Mouse (Mus musculus) right cerebral cortex, postnatal 14 days (tissue): Measurements from ENCODE around the gene Rab26.

Source experiments
- DNase-seq: peaks from one replicate; pipeline ENCODE4 v3.0.0; 2022

Gene Rab26

DNA sequence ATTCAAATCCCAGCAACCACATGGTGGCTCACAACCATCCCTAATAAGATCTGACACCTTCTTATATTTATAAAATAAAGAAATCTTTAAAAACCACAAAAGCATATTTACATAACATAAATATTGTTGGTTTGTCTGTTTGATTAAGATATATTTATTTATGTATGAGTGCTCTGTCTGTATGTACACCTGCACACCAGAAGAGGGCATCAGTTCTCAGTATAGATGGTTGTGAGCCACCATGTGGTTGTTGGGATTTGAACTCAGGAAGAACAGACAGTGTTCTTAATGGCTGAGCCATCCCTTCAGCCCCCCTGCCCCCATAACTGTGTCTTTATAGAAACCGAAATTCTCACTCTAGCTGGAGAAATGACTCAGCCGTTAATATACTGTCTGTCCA is 11.2 kb upstream of the Rab26 start:
- DNase-seq: no peak

DNA sequence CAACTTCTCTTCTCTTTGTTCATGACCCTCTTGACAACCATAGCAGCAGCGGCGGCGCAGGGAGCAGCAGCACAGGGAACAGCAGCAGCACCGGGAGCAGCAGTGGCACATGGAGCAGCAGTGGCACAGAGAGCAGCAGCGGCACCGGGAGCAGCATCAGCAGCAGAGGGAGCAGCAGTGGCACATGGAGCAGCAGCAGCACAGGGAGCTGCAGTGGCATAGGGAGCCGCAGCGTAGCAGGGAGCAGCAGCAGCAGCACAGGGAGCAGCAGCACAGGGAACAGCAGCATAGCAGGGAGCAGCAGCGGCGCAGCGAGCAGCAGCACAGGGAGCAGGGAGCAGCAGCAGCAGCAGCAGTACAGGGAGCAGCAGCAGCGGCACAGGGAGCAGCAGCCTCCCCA is 10.6 kb upstream of the Rab26 start:
- no peak for DNase-seq

DNA sequence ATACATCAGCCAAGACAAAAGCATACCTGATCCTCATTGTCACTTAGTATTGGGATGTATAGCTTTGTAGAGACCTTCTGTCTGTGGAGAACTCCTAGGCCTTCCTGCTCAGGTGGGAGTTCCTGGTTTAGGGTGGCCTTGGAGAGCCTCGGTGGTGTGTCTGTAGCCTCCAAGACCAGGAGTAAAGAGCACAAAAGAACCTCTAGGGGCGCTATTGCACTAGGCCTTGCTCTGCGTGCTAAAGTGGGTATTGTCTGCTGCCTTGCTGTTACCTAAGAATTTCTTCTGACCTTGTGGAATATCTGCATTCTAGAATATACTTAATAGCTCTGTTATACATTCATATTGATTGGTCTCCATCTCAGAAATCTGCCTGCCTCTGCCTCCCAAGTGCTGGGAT is 6.4 kb upstream of the Rab26 start:
- no peak for DNase-seq

DNA sequence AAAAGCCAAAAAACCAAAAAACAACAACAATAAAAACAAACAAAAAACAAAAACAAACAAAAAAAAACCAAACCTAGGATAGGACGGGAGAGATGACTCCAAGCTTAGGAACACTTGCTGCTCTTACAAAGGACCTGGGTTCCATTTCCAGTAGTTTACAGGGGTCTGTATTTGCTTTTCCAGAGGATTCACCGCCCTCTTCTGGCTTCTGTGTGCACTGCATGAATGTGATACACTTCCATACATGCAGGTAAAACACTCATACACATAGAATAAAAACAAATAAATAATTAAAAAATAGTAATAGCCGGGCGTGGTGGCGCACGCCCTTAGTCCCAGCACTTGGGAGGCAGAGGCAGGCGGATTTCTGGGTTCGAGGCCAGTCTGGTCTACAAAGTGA is 4.9 kb upstream of the Rab26 start:
- DNase-seq: peak; percentile 62

DNA sequence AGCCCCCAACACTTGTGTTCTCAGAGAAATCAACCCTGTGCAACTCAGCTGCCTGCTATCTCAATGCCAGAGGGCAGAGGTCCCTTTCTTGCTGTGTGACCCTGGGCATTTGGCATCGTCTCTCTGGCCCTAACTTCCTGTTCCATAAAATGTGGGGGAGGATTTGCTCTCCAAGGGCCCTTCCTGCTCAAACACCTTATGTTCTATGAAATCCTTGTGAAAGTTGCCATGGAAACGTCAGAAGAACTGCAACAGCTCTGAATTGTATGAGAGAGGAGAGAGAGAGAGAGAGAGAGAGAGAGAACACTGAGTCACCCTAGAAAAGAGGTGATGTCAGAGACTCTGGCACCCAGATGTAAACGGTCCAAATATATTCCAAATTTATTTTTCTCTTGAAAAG is 3.5 kb upstream of the Rab26 start:
- no peak for DNase-seq

DNA sequence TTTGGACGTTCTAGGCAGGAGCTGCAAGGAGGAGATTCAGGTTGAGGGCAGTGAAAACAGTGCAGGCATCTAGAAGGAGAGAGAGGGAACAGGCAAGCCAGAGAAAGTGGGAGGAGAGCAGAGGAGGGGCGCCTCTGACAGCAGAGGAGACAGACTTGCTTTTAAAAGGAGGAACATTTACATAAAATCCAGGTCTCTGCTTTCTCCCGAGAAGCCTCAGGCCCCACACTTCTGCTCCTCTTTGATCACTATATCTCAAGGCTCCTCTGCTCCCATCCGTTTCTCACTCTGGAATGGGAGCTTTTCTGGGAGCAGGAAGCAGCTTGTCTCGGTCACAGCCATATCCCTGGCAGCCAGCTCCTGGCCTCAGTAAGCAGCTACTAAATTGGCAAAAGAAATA is 1.3 kb upstream of the Rab26 start:
- DNase-seq: no peak

DNA sequence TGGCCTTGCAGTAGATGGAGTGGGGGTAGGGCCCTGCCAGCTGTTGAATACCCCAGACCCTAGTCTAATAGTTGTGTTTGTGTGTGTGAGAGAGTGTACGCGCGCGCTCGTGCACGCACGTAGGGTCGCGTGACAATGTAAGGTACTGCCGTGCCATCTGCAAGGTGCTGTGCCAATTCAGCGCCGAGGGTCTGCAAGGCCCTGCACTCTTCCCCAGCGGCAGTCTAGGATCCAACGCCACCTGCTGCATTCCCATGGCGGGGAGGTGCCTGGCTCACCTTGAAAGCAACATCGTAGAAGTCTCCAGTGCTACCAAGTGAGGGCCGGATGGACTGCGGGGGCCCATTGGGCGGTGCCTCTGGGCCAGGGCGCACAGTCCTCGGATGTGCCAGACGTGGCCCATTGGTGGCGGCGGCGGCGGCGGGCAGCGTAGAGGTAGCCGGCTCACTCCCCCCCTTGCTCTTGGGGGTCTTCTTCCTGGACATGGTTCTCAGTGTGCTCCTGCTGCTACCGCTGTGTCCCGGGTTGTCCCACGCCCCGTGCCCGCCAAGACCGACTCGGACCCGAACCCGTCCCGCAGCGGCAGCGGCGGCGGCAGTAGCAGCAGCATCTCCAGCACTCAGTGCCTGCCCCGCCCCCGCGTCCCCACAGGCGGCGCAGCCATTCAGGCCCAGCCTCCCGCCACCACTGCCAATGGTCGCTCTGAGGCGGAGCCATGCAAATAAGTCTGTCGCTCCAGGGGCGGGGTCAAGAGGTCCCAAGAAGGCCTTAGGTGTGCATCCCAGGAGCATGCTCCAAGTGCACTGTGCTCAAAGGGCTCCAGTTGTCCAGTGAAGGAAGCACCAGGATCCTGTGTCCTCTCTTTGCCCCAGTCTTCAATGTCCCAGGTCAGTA is 664 bp downstream of the Rab26 start:
- DNase-seq: peak; percentile 86

DNA sequence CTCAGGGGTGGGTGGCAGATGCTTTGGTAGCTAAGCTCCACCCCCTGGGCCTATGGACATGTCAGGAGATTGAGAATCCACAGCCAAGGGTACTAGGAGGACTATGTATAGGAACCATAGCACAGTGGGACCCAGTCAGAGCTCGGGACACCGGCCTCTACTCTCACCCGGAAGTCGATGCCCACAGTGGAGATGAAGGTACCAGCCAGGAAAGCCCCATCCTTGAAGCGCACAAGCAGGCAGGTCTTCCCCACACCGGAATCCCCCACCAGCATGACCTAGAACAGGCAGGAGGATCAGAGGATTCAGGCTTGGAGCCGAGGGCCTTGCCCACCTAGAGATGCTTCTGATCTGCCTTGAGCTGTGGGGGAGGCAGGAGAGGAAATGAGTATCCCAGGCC is 2.0 kb downstream of the Rab26 start:
- no peak for DNase-seq

DNA sequence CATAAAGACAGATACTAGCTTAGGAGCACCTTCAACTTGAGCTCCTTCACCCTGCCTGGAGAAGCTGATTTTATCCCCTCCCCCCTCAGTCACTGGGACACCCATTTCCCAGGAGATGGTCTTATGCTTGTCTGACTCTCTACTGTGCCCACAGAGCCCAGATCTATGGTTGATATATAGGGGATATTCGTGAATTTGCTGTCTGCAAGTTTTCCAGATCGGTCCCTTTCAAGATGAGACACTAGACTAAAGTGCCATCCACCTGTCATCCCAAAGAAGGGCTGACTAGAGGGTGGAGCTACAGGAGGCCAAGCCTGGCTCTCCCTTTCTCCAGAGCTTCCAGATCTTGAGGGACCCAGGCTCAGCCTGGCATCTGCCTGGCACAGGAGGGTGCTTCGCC is 2.9 kb downstream of the Rab26 start:
- DNase-seq: no peak

DNA sequence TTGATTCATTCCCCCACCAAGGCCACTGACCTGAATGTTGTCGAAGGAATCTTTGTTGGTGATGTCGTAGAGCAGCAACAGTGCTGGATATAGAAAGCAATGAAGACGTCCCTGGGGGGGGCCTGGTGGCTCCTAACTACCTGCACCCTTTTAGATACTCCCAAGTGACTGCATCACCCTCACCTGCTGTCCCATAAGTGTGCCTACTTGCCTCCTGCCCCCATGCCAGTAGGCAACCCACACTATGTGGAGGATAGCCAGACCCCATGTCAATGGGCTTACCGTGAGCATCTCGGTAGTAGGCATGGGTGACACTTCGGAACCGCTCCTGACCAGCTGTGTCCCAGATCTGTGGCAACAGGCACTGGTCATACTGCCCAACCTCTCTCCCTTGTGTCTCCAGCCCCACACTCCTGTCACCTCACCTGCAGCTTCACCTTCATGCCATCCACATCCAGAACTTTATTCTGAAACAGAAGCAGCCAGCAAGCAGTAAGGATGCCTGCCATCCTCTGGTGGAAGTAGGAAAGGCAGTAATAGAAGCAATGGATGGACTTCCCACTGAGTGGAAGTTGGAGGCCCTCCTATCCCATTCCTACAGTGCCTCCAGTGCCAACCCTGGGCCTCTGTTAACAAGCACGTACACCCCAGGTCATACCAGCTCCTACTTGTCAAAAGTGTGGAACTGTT is 3.5 kb downstream of the Rab26 start:
- DNase-seq: no peak

DNA sequence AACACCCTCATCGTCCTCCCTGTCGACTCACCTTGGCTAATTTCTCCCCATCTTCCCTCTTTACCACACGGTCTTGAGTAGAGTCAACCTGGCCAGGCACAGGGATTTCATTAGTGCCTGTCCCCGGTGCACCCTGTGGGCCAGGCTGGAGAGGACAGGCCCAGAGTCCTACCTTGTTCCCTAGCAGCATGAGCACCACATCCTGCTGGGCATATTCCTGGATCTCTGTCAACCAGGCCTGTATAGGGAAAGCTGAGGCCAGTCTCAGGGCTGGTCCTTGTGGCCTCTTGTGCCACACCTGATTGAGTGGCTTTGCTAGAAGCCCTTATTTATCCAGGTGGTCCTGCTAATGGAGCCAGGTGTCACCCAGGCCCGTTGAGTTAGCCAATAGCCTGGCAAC is 4.1 kb downstream of the Rab26 start:
- no peak for DNase-seq

DNA sequence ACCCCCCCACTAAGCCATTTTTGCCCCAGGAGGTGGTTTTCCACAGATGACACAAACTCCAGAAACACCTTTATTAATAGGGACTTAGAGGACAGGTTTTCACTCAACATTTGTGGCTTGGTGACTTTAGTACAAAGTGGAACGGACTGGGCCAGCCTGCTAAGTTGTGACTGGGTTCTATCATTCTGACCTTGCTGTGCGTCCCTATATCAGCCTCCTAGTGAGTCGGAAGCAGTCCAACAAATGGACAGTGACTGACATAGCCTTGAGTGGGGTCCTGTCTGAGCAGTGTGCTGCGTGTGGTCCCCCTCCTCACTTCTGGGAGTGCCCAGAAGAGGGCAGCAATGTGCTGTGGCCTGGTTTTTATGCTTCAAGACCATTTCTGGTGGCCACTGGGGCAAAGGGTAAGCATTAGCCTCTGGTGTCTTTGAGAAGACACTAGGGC is 5.0 kb downstream of the Rab26 start:
- DNase-seq: peak; percentile 49

DNA sequence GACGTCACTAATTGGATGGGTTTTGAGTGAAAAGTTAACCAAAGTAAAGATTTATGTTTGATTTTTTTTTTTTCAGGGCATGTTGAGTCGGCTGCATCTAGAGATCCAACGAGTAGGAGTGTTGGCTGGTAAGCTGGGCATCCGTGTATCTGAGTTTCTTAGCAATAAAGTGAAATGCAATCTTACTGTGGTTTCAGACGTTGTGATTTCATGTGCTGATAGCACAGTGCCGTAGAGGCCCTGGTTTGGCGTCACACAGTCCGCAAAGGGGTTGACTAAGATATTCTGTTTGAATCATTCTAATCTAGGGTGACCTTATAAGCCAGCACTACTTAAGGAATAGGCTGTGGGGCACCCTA is 5.5 kb downstream of the Rab26 start:
- DNase-seq: no peak

DNA sequence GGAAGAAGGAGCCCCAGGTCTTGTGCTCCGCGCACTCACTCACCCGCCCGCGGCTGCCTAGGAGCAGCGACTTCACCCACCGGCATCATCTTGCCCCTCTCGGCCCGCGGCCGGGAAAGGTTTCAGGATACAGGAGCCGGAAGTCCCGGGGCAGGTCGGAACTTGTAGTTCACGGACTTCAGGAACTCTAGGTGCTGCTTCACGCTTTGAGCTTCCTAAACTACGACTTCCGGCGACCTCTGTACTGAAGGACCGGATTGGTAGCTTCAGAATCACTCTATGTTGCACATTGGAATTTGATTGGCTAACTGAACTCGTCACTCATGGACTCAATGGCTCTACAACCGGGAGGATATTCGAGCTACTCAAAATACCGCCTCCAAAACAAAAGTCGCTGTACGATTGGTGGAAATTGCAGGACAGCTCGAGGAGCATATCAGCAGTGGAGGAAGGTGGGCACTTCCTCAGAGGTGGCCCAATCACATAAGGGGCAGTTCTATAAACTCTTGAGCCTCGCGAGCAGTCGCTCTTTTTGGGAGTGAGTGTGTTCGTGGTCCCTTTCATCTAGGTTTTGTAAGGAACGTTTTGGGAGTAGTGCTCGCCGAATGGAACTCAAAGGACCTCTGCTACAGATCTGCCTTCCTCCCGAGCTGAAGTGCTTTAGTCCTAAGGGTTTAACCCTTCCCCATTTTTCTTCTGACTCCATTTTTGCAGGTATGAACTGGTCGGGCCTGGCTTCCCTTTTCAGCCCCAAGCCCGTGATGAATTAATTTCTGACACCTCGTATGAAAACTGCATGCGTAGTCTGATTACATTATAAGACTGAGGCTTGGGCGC is 6.1 kb downstream of the Rab26 start, which contains the start of gene Traf7:
TSS of gene Traf7 (minus strand) at position 216 of the 837 bp plus-strand sequence.
- DNase-seq: peak; percentile 86

DNA sequence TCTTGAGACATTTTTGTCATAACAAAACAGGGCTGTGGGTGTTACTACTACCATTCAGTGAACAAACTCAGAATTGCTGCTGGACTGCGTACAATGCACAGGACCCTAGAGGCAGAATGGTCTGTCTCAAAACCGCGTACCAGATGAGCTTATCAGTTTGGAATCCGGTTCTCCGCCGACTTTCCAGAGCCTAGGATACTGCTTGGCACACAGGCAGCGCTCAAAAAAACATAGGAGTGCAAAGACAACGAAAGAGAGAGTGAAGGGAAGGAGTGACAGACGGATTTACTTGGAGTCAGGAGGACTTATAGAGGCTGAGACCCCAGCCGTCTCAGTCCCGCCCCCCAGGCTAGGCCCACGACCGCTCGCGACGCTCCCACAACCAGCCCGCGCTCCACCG is 6.7 kb downstream of the Rab26 start:
- DNase-seq: no peak

DNA sequence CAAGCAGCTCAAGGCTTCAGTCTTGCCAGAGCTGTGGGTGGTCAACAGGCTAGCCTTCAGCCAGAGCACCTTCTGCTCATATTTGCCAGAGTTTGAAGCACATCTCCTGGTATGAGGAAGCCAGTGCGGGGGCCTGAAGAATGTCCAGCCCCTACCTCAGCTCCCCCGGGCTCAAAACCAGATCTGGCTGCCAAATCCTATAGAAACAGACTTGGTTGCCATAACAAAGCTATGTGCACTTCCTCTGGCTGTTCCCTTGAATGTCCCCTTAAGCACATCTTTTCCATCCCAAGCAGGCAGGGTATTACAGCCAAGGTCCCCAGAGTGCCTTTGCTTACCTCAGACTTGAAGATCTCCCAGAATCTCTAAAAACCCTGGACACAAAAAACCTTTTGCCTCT is 9.3 kb downstream of the Rab26 start:
- DNase-seq: no peak

DNA sequence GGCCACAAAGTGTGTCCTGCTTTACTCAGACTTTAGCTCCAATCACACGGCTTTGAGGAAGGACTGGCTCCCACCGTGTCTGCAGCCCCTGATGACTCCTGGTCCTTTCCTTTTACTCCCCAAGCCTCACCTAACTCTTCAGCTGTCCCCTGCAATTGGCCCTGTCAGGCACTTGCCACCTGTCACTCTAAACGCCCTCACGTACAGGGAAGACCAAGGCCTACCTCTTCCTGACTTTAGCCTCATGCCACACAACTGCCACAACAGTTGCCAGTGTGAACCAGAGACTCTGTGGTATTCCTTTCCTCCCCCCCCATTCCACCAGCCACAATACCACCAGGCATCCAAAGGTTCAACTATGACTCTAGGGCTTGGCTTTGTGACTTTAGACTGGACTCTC is 13.6 kb downstream of the Rab26 start:
- DNase-seq: no peak

DNA sequence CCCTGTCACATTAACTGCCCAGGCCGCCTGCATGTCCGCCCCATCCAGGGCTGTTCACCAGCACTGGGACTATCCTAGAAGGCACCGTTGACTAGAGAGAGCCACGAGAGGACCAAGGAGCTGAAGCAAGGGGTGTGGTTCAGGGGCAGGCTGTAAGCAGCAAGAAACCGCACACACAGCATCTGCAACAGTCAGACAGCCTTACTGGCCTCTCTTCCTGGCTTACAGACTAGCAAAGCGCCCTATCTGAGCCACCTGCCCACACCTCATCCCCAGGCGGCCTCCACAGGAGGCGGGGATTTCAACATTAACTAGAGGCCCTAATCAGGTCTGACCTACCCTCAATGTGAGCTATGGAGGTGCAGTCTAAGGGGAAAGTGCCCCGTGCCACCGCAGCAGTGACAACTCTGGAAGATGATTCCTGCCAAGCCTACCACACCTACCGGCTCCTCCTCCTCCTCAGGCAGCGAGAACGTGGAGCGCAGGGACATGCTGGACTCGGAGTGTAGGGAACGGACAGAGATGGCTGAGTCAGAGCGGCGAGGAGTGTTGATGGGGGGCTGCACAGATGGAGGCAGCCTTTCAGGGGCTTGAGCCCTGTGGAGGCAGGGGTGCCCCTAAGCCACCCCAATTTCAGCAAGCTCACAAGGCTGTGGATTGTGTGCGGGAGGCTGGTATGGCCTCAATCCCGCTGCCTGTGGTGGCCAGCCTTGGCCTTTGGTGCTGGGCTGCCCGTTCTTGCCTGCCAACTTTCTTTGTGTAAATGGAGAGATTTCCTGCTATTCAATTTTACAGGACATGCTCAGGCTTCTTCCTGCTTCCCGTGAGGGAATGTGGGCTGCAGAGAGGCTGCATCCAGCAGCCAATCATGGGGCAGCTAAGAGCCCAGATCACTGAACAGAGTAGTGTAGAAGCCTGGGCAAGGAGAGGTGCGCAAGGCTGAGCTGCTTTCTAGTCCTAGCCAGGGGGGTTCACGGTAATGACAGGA is 19.4 kb downstream of the Rab26 start:
- no peak for DNase-seq

DNA sequence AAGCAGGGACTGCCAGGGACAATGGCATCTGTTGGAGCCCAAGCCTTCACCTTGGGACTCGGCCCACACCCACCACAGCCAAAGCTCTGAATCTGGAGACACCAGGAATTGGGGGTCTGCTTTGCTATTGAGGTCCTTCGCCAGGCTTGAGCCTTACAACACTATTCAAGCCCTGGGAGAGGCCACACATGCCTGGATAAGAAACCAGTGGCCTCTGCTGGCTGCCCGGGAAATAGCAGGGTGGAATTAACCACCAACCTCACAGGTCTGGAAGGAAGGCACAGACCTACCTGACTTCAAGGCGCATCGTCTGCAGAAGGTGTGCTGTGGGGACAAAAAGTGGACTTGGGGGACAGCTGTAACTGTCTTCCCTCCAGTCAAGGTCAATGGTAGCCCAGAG is 20.4 kb downstream of the Rab26 start:
- DNase-seq: peak; percentile 70

DNA sequence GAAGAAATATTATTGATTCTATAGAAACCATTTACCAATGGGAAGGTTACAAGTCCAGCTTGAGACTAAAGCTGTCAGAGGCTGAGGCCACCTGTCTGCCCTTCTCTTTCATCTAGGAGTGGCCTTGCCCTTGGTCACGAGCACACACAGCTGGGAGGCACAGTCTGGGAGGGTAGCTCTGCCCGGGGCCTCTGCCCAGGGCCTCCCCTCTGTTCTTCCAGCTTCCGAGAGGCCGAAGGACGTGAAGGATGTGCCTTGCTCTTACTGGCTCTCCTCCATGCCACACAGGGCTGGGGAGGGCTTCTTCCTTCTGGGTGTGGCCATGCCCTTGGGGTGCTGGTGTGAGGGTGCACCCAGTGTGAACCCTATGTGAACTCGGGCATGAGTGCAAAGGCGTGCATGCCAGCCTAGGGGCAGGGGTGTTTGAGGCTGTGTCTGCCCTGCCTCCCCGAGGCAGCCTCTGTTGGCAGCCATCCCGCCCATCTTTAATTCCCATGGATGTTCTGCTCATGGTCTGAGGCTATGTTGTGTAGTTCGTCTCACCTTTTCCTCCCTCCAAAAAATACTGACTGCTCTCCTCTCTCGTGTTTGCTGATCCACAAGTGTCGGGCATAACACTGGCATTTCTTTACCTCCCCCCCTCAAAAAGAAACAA is 26.1 kb downstream of the Rab26 start:
- DNase-seq: no peak

DNA sequence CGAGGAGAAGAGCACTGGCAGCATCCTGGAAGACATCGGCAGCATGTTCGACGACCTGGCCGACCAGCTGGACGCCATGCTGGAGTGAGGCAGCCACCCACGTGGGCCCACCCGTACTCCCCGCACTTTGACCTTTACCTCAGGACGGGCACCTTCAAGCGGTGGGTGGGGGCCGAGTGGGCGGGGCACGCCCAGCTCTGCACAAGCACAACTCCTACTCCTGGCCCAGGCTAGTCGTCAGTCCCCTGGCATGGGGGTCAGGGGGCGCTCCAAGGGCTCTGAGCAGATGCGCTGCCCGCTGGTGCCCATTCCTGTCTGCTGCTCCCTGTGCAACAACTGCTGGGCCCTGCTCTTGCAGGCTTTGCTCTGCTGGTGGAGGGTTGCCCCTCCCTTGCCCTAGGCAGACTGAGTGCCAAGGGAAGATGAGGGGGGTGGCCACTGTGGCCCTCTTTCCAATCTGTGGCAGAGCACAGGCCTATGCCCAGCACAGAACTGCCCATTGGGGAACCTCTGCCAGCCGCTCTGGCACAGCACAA is 26.8 kb downstream of the Rab26 start:
- no peak for DNase-seq
